Mouse (Mus musculus): ENCODE measurements at regions not wholly inside any gene's neighbourhood (a gene's known extent, or its start where the extent isn't known, plus 50 kb on each side); places are given as distances from the start of the nearest gene placed in this dataset.

DNA sequence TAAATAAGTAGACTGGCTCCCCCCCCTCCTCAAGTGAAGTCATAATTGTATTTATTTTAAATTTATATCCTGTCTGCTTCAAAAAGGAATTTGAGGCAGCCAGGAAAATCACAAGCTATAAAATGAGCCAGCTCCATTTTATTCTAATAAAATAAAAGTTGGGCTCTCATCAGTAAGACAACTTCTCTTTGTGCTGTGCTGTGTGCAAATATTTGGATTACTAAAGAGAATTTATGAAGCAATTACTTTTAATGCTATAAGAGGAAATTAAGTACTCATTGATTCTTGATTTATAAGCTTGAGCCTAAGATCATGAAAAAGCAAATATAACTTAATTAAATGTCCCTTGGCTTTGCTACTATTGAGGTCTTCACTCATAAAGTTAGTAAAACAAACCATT is 193.4 kb upstream of the Ctbp2 start:
- DNase-seq (ENCODE audit: extremely low spot score, low spot score) = no peak
- Histone ChIP-seq H3K4me1 (peaks cover 50% of the 10 kb centered on the region), H3K27ac (no peak overlapping the region), H3K4me3 (no peak overlapping the region), H3K27me3 (ENCODE audit: poor library complexity, severe bottlenecking) (no peaks in the 10 kb centered on the region), H3K36me3 (replicated peaks) (no peaks in the 10 kb centered on the region), H3K9me3 (no peaks in the 10 kb centered on the region)

DNA sequence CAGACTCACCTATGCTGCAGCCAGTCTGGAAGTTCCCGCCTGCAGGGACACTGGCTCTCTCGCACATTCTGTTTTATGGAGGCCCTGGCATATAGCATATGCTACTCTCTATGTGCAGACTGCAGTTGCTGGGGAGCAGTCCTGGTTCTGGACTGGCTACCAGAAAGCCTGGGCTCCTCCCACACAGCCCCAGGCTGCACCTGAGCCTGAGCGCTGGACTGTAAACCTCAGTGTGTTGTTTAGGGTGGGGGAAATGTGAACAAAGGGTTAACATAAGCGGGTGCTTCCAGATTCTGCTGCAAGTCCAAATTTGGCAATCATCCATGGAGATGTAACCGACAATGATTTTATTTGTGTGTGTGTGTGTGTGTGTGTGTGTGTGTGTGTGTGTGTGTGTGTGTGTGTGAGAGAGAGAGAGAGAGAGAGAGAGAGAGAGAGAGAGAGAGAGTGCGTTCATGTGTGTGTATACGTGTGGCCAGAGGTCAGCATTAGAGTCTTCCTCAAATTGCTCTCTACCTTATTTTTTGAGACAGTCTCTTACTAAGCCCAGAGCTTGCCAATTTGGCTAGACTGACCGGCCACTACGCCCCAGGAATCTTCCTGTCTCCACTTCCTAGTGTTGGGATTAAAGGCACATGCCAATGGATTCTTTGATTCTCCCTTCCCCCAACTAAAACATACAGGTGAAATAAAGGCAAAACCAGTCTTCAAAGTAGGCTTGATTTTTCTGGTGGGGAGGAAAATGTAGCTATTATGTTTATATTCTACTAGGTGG is 192.7 kb upstream of the Ctbp2 start:
- Histone ChIP-seq H3K36me3 (replicated peaks) (no peaks in the 10 kb centered on the region), H3K27ac (peak overlapping the region; percentile 60), H3K27me3 (ENCODE audit: poor library complexity, severe bottlenecking) (no peaks in the 10 kb centered on the region), H3K4me1 (peaks cover 55% of the 10 kb centered on the region), H3K4me3 (no peak overlapping the region), H3K9me3 (no peaks in the 10 kb centered on the region)
- 63% methylated on average over 9 of the region's 9 CpGs for WGBS
- DNase-seq (ENCODE audit: extremely low spot score, low spot score) = no peak

DNA sequence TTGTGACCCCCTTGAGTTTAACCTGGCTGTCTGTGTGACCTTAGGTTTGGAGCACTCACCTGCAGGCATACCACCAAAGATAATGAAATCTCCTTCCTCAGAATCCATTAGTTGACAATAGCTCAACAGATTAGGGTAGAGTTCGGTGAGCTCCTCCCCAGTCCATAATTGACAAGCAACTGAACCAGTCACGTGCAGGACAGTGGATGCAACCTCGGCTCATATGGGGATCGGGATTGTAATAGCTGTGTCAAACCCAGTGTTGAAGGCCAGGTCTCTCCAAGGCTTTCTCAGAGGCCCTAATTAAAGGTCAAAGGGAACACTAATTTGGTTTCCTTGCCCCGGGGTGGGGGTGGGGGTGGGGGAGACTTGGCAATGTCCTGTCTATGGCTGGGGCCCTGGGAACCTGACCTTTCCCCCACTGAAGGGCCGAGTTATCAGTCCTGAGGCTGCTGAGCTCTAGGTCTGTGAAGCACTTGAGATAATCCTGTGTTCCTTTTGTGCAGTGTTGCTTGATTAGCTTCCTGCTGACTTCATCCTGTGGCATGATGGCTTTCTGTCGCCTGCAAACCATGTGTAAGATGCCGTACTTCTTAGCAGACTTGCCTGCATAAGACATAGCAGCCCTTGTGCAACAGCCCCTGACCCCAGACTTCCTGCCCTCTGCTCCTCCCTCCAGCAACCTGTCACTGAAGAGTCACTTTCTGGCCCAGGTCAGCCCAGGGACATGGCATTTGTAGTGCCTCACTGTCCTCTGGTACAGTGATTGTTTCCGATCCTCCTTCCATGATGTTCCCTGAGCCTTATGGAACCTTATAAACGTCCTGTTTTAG is 191.3 kb upstream of the Ctbp2 start:
- Histone ChIP-seq H3K27ac (peak overlapping the region; percentile 56; the same call in 1 of the 2 replicates), H3K4me1 (peaks cover 66% of the 10 kb centered on the region), H3K9me3 (no peaks in the 10 kb centered on the region), H3K4me3 (0 out of 2 replicates have a peak overlapping the region, but pooled peaks have one; percentile 8), H3K27me3 (ENCODE audit: poor library complexity, severe bottlenecking) (no peaks in the 10 kb centered on the region), H3K36me3 (replicated peaks) (no peaks in the 10 kb centered on the region)
- WGBS = 21% methylated on average over 10 of the region's 10 CpGs
- peak; percentile 30 for DNase-seq (ENCODE audit: extremely low spot score, low spot score)

DNA sequence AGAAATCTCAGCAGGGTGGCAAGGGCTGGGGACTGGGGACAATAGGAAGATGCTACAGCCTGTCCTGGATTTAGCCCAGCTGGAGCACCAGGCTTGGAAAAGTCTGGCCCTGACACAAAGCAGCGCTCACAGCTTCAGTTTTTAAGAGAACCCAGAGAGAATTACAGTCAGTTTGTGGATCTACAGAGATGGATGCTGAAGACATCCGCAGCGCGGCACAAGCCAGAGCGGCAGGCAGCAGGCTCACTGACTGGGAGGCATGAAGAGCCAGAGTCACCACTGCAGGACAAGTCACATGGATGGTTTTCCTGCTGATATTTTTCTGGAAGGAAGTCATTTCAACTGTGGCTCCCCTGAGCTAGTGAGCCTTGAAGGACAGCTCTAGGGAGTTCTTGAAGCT is 189.0 kb upstream of the Ctbp2 start:
- Histone ChIP-seq H3K27ac (peak overlapping the region; percentile 0; the same call in 1 of the 2 replicates), H3K27me3 (ENCODE audit: poor library complexity, severe bottlenecking) (no peaks in the 10 kb centered on the region)
- WGBS = 39% methylated on average over 5 of the region's 5 CpGs

DNA sequence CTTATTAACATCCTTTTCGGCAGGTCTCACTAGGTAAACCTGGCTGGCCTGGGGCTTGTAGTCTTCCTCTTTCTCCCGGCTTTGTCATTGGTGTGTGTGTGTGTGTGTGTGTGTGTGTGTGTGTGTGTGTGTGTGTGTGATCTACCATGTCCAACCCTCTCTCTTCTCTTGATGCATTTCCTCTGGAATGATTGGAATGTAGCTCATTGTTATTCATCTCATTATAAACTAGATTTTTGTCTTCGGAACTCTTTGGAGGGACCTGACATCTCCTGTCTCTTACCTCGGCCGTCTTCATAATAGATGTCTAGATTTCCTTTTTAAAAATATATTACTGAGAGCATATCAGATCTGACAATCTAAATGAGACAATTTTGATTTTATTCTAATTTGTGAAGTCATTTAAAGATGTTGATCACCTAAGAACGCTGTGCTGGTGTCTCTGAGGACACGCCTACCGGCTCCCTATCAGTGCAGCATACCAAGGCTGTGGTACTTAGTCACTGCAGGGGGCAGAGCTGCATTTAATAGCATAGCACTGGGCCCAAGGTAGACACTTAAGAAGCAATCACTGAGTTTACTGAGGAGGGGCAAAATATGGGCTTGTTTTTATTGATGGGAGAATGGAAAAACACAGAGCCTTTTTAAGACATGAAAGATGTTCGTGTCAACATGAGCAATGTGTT is 187.1 kb upstream of the Ctbp2 start:
- no peak overlapping the region for H3K27ac ChIP-seq
- H3K27me3 ChIP-seq (ENCODE audit: poor library complexity, severe bottlenecking) = no peaks in the 10 kb centered on the region
- H3K4me1 ChIP-seq = peaks cover 43% of the 10 kb centered on the region
- 41% methylated on average over 9 of the region's 9 CpGs for WGBS
- DNase-seq (ENCODE audit: extremely low spot score, low spot score) = no peak
- no peaks in the 10 kb centered on the region for H3K36me3 ChIP-seq (replicated peaks)
- no peaks in the 10 kb centered on the region for H3K9me3 ChIP-seq
- H3K4me3 ChIP-seq = no peak overlapping the region

More for the DNA sequence above, 189.0 kb upstream of the Ctbp2 start:
- Histone ChIP-seq H3K4me3 (no peak overlapping the region), H3K4me1 (peaks cover 61% of the 10 kb centered on the region), H3K9me3 (no peaks in the 10 kb centered on the region), H3K36me3 (replicated peaks) (no peaks in the 10 kb centered on the region)
- no peak for DNase-seq (ENCODE audit: extremely low spot score, low spot score)

DNA sequence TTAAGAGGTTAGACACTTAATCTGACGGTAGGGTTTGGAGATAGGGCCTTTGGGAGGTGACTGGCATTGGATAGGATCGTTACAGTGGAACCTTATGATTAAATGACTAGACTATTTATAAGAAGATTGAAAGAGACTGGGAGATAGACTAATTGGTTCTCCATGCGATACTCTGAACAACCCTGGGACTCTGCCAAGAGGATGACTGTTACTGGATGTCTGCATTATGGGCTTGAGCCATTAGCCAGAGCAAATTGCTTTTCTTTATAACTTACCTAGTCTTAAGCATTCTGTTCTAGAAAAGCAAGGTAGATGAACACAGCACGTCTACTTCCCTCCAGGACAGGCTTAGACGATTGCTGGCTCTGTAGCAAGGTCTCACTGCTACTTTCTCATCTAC is 180.3 kb upstream of the Ctbp2 start:
- no peaks in the 10 kb centered on the region for H3K36me3 ChIP-seq (replicated peaks)
- WGBS = 85% methylated on average over 5 of the region's 5 CpGs
- DNase-seq (ENCODE audit: extremely low spot score, low spot score) = no peak
- H3K4me3 ChIP-seq = no peak overlapping the region
- H3K27me3 ChIP-seq (ENCODE audit: poor library complexity, severe bottlenecking) = no peaks in the 10 kb centered on the region
- H3K9me3 ChIP-seq = no peaks in the 10 kb centered on the region
- H3K27ac ChIP-seq = no peak overlapping the region
- no peaks in the 10 kb centered on the region; the same call in 1 of the 2 replicates for H3K4me1 ChIP-seq

DNA sequence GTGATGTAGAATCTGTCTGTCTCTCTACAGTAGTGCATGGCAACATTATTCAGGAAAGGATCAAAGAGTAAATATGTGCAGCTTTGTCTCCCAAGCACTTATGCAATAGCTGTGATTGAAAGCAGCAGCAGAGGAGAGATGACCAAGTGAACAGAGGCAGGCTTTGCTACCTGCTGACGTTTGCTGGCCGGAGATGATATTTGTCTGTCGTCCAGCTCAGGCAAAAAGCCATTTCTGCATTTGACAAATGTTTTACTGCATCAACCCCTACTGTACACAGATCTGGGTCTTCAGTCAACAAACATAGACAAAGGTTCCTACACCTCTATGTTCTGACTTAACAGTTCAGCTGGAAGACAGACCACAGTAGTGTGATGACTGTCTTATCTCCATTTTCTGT is 166.3 kb upstream of the Ctbp2 start:
- Histone ChIP-seq H3K27ac (no peak overlapping the region), H3K27me3 (ENCODE audit: poor library complexity, severe bottlenecking) (no peaks in the 10 kb centered on the region), H3K4me1 (no peaks in the 10 kb centered on the region), H3K4me3 (no peak overlapping the region), H3K9me3 (no peaks in the 10 kb centered on the region), H3K36me3 (replicated peaks) (no peaks in the 10 kb centered on the region)
- DNase-seq (ENCODE audit: extremely low spot score, low spot score) = no peak
- 91% methylated on average over 3 of the region's 3 CpGs for WGBS

DNA sequence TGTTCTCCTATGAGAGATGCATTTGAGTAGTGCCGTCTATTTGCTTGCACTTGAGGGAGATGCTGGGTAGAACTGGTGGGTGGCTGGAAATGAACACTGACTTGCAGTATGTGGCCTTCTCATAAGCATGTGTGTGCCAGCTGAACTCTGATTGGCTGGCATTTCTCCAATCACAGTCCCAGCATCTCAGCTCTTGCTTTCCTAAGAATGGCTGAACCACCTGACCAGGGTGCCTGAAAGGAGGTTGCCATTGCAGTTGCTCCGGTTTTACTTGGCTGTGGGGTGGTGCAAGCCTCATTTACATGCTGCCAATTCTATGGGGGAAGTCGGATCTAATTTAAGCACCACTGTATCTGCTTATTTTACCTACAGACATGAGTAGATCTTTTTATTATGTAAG is 164.1 kb upstream of the Ctbp2 start:
- no peaks in the 10 kb centered on the region for H3K4me1 ChIP-seq
- 76% methylated on average over 3 of the region's 3 CpGs for WGBS
- H3K27me3 ChIP-seq (ENCODE audit: poor library complexity, severe bottlenecking) = no peaks in the 10 kb centered on the region
- no peak for DNase-seq (ENCODE audit: extremely low spot score, low spot score)
- H3K27ac ChIP-seq = no peak overlapping the region
- no peaks in the 10 kb centered on the region for H3K9me3 ChIP-seq
- no peaks in the 10 kb centered on the region for H3K36me3 ChIP-seq (replicated peaks)
- H3K4me3 ChIP-seq = no peak overlapping the region

DNA sequence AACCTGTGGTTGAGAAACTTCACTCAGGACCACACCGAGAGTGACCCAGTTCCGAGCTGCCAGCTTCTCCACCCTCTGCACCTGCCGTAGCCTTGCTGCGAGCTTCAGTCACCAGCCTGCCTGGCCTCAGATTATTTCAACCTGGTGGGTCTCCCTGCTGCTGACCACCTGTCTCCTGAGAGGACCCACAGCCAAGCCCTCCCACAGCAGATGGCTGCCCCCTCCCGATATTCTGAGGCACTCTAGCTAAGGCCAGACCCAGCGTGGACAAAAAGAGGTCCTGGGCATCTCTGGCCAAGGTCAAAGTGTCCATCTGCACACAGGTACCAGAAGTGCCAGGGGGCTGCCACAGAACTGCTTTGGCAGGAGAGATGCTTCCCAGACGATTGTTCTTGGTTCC is 162.7 kb upstream of the Ctbp2 start:
- no peak overlapping the region for H3K27ac ChIP-seq
- no peaks in the 10 kb centered on the region for H3K36me3 ChIP-seq (replicated peaks)
- 90% methylated on average over 7 of the region's 7 CpGs for WGBS
- DNase-seq (ENCODE audit: extremely low spot score, low spot score) = no peak
- no peak overlapping the region for H3K4me3 ChIP-seq
- no peaks in the 10 kb centered on the region for H3K27me3 ChIP-seq (ENCODE audit: poor library complexity, severe bottlenecking)
- no peaks in the 10 kb centered on the region for H3K4me1 ChIP-seq
- H3K9me3 ChIP-seq = no peaks in the 10 kb centered on the region

DNA sequence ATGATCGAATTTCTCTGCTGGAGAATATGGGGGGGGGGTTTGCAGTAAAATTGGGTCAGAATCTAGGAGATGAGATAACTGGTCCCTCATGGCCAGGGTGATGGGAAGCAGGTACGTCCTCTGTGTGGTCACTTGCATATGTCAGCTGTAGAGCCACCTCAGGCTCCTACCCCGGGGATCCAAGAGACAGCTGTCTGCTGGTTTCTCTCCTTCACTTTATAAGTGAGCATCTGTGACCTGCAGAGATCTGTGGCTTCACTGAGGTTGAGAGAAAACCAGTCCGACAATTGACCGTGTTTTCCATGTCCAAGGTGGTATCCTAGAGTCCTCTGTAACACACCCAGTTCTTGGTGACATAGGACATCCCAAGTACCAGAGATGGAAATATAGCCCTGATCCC is 162.1 kb upstream of the Ctbp2 start:
- no peak for DNase-seq (ENCODE audit: extremely low spot score, low spot score)
- Histone ChIP-seq H3K27me3 (ENCODE audit: poor library complexity, severe bottlenecking) (no peaks in the 10 kb centered on the region), H3K27ac (no peak overlapping the region), H3K36me3 (replicated peaks) (no peaks in the 10 kb centered on the region), H3K9me3 (no peaks in the 10 kb centered on the region), H3K4me3 (no peak overlapping the region), H3K4me1 (no peaks in the 10 kb centered on the region)
- WGBS = 88% methylated on average over 5 of the region's 5 CpGs

DNA sequence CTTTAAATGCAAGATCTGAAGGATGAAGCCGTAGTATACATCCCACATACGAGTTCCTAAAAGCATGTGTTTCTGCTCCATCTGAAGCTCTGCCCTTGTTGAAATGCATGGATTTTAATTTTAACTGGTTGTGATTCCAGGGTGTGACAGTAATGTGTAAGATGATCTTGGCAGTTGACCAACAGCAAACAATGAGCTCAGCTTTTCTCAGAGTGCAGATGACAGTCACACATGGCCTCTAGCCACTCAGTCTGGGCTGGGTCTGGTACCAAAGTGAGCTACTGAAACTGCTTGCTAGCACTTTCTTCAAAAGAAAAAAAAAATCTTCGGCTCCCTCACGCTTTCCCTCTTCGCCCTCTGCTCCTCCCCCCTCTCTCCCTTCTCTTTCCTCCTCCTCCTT is 138.0 kb upstream of the Ctbp2 start:
- Histone ChIP-seq H3K27me3 (ENCODE audit: poor library complexity, severe bottlenecking) (no peaks in the 10 kb centered on the region), H3K4me1 (no peaks in the 10 kb centered on the region), H3K27ac (no peak overlapping the region), H3K9me3 (no peaks in the 10 kb centered on the region), H3K4me3 (no peak overlapping the region), H3K36me3 (replicated peaks) (no peaks in the 10 kb centered on the region)
- 86% methylated on average over 5 of the region's 5 CpGs for WGBS
- no peak for DNase-seq (ENCODE audit: extremely low spot score, low spot score)

DNA sequence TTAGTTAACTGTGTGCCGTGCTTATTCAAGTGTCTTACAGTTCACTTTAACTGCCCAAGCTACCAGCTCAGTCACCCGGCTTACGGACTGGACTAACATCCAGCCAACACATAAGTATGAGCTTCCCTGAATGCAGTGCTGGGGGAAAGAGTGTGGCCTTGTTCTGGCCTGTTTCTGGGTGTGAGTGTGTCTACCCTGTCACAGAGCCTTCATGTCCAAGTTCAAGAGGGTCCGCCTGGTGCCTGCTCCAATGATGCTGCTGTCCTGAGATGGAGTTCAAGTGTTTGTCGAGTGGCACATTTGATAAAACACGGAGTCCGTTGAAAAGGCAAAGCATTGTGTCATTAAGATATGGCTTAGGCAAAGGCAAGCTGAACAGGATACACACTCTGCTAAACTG is 135.0 kb upstream of the Ctbp2 start:
- Histone ChIP-seq H3K27ac (no peak overlapping the region), H3K4me3 (no peak overlapping the region), H3K4me1 (no peaks in the 10 kb centered on the region), H3K36me3 (replicated peaks) (no peaks in the 10 kb centered on the region), H3K9me3 (no peaks in the 10 kb centered on the region), H3K27me3 (ENCODE audit: poor library complexity, severe bottlenecking) (no peaks in the 10 kb centered on the region)
- 91% methylated on average over 7 of the region's 7 CpGs for WGBS
- DNase-seq (ENCODE audit: extremely low spot score, low spot score) = no peak

DNA sequence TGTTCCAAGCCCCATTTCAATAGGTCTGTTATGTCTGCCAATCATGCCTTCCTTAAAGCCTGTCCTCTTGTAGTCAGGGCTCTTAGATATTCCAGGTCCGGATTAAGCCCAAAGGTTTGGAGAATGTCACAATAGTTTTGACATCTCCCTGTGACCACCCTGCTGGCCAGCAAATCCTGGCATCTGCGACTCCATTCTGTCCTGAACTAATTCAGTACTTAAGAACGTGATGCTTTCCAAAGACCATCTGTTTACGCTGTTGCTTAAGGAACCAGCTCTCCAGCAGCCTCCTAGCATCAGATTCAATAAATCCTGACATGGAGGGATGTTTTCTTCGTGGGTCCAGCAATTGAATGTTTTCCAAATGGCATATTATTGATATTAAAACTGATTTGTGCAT is 132.7 kb upstream of the Ctbp2 start:
- 79% methylated on average over 5 of the region's 5 CpGs for WGBS
- Histone ChIP-seq H3K9me3 (no peaks in the 10 kb centered on the region), H3K4me3 (no peak overlapping the region), H3K27ac (no peak overlapping the region), H3K4me1 (no peaks in the 10 kb centered on the region), H3K36me3 (replicated peaks) (no peaks in the 10 kb centered on the region), H3K27me3 (ENCODE audit: poor library complexity, severe bottlenecking) (no peaks in the 10 kb centered on the region)
- DNase-seq (ENCODE audit: extremely low spot score, low spot score) = no peak

Data from forebrain, embryonic 10.5 days (tissue).